Mouse (Mus musculus) mesoderm, embryonic 11.5 days (tissue): ENCODE data around the gene Gm9508.

Experiments used
- DNase-seq: peaks from one replicate; pipeline ENCODE4 v3.0.0-alpha.2; 2012; ENCODE audit warnings: low read depth, low spot score

The Gm9508 gene

DNA sequence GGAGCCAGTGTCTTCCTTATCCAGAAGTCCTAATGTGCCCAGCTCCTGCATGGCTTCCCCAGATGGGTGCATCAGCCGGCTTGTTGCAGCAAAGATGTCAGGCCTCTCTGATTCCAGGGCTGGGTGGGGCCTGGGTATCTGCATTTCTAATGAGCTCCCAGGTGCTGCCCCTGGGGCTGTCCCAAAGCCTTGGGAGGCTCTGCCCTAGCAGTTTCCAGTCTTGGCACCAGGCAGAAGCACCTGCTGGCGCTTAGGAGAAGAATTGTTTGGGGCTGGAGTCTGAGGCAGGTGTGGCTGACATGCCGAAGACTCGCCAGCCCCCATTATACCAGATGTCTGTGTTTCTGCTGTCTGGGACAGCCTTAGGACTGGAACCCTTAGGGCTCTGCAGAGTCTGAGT, 26.3 kb downstream of the Gm9508 start:
- DNase-seq = no peak

DNA sequence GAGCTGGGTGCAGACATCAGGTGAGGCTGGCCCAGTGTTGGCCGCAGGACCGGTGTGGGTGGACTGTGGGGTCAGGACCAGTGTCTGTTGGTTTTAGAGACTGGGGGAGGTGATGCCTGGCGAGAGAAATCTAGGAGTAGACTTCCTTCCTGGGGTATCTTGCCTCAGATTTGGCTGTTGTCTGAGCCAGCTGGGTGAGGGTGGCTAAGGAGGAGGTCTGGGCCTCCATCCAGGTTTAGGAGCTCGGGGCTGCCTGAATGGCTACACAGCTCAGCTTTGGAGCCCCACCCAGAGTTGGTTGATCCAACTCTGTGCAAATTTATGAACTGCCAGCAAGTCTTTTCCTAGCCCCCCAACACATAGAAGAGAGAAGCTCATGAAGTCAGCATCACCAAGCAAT, 29.6 kb downstream of the Gm9508 start:
- no peak for DNase-seq

DNA sequence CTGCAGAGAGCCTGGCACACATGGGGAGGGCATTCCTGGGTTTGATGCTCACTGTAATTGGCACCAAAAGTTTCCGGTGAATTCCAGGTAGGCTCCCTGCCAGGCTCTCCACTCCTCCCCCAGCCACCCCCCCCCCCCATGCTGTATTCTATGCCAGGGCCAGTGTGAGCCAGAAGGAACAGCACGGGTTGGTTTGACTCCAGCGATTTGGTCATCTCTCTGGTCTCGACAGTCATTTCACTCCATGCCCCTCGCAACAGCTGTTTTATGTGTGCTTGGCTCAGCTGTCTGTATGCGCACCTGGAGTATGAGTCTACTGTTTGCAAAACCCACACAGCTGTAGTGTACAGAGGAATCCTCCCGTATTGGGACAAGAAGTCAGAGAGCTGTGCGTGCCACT, 30.7 kb downstream of the Gm9508 start:
- DNase-seq = no peak

DNA sequence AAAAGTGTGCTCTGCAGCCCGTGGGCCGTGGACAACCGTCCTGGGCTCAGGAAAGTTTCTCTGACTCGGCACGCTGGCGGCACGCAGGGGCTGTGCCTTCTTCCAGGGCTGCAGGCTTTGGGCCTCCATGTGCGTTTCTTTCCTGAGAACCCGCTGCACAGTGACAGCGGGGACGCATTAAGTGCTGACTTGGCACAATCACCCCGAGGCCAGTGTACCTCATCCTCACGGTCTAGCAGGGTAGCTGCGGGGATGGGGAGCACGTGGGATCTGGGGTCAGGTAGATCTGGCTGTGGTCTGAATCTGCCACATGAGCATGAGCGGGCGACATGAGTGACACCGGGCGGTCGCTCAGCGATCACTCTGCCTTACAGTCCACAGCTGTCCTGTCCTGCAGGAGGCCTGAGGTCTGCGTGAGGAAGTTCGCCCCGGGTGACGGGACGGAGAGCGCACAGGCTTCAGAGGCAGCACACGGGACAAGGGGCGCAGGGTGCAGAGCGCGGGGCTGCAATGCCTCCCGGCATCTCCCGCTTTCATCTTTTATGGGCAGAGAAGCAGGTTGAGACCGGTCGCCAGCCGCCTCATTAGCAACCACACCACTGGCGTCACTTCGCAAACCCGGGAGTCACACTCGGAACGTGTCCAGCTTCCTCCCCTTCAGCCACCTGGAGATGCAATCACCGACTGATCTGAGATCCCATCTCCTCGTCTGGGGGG, 32.9 kb downstream of the Gm9508 start:
- DNase-seq = no peak

DNA sequence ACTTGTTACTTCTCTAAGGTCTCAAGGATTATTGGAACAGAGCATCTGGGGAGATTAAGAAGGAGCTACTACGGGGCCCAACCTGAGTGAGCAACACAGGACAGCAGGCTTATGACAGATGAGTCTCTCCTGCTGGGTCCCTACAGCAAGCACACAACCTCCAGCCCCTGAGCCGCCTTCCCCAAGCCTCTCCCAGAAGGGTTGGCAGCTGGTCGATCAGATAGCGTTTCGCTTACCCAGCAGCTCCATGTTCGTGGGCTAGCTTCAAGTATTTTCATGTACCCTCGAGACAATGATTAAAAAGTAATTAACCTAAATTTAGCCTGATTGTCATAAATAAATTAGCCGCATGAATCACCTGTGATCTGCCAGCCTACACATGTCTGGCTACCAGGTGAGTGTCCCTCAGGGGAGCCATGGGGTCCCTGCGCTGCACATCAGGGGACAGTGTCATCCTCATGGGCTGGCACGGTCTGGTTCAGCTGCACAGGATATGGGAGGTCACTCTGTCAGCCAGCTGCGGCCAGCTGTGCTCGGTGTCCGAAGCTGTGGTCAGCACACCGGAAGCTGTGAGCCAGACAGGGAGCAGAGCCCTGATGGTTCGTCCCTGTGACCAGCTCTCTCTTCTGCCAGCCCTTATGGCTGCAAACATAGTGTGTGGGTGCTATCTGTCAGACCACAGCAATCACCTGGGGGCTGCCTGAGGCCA, 38.6 kb downstream of the Gm9508 start:
- DNase-seq = no peak

DNA sequence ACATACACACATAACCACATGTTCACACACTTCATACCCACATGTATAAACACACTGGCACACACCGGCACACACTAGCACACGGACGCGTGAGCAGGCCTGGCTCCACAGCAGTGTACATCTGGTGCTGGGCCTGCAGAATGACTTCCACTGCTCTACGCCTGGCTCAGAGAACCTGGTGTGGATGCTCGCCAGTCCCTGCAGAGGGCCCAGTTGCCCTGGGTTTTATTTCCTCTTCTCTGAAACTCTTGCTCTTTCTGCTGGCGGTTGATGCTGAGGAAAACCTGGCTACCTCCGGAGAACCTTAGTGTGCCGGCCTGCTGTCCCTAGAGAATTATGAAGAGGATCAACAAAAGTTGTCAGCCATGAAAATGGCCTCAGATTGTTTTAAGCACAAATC, 45.0 kb downstream of the Gm9508 start:
- no peak for DNase-seq

DNA sequence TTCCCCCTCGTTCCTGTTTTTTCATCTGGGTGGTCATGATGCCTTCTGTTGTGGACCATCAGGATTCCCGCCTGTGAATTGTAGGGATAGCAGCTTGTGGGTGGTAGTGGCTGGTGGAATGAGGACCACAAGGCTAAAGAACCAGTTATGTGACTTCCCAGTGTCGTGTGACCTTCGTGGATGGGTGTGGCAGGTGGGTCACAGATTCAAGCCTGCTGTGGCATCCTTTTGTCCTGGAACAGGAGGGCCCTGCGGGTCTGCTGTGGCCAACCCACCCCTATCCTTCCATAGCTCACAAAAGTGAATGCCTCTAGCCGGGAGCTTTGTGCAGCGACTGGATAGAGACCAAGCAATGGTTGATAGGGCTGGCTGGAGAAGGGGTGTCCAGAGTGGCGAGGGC, 49.1 kb downstream of the Gm9508 start:
- DNase-seq = no peak

DNA sequence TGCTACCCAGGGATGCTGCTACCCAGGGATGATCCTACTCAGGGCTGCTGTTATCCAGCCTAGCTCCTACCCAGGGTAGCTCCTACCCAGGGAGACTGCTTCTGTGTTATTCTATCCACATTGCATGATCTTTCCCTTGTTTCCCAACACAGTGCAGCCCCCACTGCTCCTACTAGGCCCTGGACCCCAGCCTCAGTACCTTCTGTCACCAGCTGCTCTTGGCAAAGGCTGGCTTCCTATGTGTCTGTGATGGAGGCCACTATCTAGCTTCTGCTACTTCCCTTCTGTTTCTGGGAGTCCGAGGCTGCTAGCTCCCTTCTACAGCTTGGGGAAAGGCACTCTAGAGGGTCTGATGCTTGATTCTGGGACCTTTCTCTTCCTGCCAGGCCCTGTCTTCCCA, 49.6 kb downstream of the Gm9508 start:
- no peak for DNase-seq
